Mouse (Mus musculus) adrenal gland (tissue): ENCODE data around the gene Gls2.
"Not testable (repeated sequence)": the region's sequence is repeated elsewhere in the genome, so short reads cannot be mapped to it uniquely, and the experiment has no call there.

ENCODE experiments used
- intact Hi-C: fragments of 180-260 bp; cut with DNase I; formaldehyde crosslinking; loops from one replicate; pipeline ENCODE4 v1.15.1; 2025
- long read RNA-seq, 2 experiments: library from polyadenylated mRNA; unstranded; transcript quantifications; one replicate each; pipeline ENCODE4 v2.0.0; 2020; ENCODE audit warnings: borderline replicate concordance in 1 of 2; ENCODE audit not compliant: insufficient replicate concordance in 1 of 2

The Gls2 gene
- long read RNA-seq, experiment 1: 0 reads
- long read RNA-seq, experiment 2: 0 reads

DNA sequence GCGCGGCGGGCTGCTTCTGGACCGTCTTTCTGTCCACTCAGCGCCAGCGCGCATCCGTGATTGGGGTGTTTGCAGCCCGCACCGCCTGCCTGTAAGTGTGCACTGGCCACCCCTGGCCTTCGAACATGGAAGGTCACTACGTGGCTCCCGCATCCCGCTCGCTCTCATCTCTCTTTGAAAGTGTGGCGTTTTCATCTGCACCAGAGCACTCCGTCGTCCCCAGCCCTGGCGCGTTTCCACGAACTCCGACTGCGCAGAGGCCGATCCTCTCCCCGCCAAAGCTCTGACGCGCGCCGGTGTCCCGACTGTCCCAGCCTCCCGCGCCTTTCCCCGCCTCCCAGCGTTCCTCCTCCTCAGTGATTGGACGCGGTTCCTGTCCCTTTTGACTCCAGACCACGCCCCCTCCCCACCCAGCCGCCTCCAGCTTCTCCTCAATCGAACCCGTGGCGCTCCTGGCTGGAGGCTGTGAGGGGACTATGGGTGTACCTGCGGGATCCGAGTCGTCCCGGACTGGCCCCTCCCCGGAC lies at the start of gene Gls2:
TSS of gene Gls2 (plus strand) at position 434 of the 527 bp plus-strand sequence.
- intact Hi-C loops: no loop called here

DNA sequence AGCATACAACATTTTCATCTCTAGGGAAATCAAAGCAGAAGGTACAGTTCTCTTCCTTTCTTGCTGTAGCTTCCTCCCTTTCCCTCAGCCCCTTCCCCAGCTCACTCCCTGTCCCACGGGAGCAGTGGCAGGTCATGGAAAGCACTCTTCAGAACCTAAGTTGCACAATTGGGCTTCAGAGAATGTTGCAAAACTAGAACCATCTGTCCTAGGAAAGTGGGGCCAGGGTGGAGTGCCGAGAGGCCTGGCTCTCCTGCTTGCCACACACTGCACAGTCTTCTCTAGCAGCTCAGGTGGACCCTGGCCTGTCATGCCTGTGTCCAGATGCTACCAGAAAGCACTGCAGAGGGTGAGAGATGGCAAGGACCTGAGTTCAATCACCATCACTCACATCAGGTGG lies 49.3 kb upstream of the Gls2 start:
- intact Hi-C loops: no loop called here

DNA sequence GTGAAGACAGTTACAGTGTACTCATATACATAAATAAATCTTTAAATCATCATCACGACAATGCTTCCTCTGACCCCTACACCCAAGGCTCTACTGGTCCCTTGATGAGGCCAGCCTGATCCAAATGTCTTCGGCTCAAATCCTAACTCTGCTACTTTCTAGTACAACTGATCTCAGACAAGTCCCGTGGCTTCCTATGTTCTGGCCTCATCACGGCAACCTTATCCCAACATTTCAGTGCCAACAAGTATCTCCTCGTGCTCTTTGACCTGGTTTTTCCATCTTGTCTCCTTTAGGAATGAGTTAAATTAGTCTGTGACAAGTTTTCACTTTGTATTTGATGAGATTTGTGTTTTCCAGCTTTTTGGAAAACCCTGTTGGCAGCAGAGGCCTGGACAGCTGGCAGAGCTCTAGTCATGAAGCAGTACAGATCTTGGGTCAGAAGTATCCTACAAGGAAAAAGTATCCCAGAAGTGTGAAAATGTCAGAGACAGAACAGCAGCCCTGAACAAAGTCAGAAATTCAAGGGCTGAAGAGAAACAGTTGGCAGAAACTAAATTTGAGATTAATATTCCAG lies 45.4 kb upstream of the Gls2 start:
- intact Hi-C loops: no loop called here

DNA sequence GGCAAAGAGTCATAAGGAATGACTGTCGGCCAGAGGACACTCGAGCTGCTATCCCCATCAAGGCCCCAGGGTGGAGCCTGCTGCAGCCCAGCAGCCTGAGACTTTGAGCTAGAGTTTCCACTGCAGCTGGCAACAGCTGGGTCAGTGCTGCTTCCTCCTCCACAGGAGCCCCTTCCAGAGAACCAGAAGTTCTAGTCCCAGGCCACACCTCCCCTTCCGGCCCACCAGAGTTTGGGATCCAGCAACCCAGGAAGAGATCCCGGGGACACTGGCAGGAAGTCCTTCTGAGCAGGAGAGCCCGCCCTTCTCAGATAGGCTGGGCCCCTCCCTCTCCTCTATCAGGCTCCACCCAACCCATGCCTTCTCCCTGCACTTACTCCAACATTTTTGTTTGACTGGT lies 44.7 kb upstream of the Gls2 start:
- intact Hi-C loops: no loop called here

DNA sequence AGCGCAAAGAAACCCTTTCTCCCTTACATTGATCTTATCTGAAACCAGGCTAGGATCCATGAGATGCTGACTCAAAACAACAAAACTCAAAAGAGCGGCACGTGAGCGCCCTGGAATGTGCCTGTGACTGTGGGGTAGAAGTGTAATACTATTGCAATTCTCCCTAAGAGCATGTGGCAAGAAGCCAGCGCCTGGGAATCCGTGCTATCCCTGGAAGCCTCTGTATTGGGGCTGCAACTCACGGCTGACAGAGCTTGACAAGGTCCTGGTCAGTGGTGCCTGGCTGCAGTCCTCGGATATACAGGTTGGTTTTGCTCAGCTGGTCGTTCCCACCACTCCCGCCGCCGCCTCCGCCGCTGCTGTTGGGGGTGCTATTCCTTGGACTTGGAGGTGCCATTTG lies 43.3 kb upstream of the Gls2 start:
- intact Hi-C loops: no loop called here

DNA sequence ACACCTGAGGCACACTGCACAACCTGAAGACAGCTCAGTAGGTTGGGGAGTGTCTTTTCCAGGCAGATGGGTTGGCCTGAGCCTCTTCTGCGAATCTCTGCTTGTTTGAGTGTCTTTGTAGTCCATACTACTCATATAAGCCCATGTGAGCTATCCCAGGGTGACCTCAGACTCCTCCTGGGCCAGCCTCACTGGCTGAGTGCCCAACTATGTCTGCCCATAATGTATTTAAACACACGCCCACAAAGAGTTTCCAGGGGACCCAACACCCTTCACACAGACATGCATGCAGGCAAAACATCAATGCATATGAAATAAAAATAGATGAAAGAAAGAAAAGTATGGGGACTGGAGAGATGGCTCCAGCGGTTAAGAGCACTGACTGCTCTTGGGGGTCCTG lies 40.3 kb upstream of the Gls2 start:
- intact Hi-C loops: no loop called here

DNA sequence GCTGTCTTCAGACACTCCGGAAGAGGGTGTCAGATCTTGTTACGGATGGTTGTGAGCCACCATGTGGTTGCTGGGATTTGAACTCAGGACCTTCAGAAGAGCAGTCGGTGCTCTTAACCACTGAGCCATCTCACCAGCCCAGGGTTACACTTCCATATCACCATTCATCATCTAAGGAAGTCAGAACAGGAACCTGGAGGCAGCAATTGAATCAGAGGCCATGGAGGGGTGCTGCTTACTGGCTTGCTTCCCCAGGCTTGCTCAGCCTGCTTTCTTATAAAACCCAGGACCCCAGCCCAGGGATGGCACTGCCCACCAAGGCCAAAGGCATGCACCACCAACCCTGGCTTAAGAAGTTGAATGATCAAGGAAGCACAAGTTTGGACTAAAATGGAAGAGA lies 28.5 kb upstream of the Gls2 start:
- intact Hi-C loops: not testable (repeated sequence)

DNA sequence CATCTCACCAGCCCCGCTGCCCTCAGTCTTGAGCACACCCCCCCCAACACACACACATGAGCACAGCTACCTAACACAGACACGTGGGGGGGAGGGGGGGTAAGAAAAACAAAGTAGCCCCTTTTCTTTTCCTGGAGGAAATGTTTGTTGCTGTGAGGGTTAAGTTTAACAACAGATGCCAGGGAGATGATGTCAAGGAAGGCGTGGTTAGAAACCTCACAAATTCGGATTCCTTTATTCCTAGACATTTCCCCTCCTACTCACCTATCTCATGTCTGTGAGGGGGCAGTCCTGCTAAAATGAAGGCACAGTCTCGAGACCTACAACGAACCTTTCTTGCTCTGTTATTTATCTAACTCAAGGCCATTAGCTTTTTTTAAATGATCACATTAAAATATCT lies 27.2 kb upstream of the Gls2 start:
- intact Hi-C loops: no loop called here

DNA sequence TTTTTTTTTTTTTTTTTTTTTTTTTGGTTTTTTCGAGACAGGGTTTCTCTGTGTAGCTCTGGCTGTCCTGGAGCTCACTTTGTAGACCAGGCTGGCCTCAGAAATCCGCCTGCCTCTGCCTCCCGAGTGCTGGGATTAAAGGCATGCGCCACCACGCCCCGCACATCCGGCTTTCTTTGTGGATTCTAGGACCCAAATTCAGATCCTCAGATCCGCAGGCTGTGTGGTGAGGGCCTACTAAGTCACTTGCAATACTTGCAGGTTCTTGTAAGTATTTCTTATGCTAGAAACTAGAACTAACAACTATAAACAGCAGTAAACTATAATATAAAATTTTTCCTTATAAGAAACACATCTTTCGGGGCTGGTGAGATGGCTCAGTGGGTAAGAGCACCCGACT lies 22.9 kb upstream of the Gls2 start:
- intact Hi-C loops: not testable (repeated sequence)

DNA sequence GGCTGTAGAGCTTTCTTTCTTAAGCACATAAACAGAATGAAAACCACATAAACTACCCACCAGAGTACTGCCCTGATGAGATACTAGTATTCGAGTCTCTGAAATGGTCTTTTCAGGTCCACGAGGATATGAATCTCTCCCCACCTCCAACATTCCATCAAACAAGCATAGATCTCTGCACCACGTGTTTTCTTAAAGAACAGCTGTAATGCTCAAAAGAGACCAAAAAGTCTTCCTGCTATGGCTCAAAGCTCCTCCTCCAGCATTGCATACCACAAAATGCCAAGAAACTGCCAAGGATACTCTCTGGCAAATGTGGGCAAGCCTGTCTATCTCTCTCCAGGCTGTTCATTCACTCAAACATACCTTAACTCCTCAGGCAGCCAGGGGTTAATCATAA lies 19.0 kb upstream of the Gls2 start:
- intact Hi-C loops: no loop called here

DNA sequence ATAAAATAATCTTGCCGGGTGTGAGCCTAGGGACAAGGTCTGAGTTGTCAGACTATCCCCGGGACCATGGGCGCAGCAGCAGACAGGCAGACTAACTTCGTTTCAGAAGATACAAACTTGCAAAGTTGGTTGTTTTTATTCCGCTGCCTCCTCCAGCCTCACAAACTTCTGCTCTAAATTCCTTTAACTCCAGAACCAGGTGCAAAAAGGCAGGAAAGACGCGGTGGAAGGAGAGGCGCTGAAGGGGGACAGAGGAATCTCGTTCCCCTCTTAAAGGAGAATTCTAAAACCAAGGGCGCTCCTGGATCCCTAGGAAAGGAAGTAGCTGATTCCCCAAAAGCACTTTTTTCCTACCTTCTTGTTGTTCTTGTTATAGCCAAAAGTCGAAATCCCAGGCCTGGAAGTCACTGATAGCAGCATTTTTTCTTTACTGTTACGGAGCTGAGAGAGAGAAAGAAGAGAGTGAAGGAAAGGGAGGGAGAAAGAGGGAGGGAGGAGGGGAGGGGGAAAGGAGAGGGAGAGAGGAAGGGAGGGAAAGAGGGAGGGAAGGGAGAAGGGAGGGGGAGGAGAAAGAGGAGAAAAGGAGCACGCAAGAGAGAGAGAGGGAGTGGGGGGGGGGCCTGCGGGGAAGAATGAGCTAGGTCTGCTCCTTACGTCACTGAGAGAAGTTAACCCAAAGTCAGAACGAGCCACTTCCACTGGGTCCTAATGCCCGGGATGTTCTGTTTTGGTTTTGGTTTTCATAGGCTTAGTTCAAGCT lies 18.1 kb upstream of the Gls2 start:
- intact Hi-C loops: no loop called here

DNA sequence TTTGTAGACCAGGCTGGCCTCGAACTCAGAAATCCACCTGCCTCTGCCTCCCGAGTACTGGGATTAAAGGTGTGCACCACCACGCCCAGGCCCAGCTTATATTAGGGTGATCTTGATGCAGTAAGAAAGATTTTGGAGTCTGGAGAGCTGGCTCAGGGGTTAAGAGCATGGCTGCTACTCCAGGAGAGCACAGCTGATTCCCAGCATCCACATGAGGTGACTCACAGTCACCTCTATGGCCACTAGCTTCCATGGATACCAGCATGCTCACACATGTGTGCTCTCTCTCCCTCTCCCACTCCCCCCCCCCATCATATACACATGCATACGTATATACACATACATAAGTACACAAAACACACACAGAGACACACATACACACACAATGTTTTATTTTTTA lies 16.9 kb upstream of the Gls2 start:
- intact Hi-C loops: no loop called here

DNA sequence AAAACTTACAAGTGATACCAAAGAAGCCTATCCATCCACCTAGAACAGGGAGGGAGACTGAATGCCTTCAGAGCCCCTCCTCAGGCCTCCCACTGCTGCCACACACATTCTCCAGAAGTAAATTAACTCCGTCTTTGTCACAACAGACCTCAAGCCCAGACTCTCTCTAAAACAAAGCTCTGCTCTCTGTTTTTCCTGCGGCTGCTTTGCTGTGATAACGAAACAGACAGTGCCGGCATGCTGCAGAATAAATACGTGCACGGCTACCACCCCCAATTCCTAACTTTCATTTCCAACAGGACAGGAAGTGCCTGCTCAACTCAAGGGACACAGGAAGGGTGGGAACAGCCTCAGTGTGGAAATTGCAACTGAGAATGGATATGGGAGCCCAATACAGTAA lies 14.3 kb upstream of the Gls2 start, which contains the start of gene Rbms2:
TSS of gene Rbms2 (minus strand) at position 309 of the 400 bp plus-strand sequence.
- intact Hi-C loops: no loop called here

DNA sequence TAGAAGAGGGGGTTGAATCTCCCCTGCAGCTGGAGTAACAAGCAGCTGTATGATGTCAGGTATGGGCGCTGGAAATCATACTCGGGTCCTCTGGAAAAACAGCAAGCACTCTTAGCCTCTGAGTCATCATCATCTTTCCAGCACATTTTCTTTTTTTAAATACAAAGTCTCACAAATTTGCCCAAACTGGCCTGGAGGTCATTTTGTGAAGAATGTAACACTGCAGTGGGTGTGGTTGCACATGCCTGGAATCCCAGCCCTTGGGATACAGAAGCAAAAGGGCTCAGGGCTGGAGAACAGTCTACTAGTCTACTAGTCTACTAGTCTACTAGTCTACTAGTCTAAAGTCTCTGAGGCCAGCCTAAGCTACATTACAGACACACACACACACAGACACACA lies 10.0 kb upstream of the Gls2 start:
- intact Hi-C loops: no loop called here

DNA sequence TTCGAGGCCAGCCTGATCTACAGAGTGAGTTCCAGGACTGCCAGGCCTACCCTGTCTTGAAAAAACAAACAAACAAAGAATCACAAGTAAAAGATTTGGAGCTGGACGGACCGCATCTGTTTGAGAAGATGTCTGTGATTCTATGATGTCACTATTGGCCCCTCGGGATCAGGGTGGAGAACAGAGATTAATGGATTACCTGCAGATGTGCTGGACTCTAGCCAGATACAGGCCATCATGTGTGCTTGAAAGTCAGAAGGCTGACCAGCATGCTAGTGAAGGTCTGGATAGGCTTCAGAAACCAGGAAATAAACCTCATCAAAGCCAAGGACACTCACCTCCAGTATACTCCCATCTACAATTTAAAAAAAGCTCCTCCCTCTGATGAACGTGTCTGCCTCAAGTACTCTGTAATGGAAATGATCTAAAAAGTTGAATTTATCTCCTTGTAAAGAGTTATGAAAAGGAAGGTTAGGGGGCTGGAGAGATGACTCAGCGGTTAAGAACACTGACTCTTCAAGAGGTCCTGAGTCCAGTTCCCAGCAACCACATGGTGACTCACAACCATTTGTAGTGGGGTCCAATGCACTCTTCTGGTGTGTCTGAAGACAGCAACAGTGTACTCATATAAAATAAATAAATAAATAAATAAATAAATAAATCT lies 8.8 kb upstream of the Gls2 start:
- intact Hi-C loops: loop anchor here (5.0 kb wide), 1 partner anchor 228 kb away; no protein-coding TSS in a partner anchor

DNA sequence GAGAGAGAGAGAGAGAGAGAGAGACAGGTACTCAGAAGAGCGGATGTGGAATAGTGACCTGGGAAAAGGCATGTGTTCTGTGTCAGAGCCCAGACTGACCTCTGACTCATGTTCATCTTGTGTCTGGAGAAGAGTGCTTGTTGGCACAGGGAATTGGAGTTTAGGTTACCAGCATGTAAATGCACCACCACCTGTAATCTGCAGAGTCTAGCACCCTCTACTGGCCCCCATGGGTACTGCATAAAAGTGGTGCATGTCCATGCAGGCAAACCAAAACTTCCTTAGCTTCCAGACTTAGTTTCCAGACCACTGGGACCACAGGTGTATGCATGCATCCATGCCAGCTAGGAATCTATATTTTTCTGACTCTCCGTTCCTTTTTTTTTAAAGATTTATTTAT lies 8.3 kb upstream of the Gls2 start:
- intact Hi-C loops: loop anchor here (2.0 to 5.0 kb wide), 3 partner anchors 45 to 229 kb away; no protein-coding TSS in a partner anchor

DNA sequence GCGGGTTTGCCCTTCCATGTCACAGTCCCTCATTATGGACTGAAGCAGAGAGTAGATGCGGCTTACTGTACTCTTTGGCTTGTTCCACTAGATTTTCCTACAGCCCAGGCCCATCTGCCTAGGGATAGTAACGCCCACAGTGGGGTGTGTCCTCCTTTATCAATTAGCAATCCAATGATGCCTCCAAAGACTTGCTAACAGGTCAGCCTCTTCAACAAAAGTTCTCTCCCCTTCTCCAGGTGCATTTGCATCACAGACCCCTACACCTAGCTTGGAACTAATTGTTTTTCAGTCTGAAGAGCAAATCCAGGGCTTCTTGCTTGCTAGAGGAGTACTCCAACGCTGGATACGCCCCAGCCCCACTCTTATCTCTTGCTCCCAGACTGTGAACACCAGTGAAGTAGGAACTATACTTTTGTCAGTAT lies 7.1 kb upstream of the Gls2 start:
- intact Hi-C loops: loop anchor here (2.0 to 5.0 kb wide), 3 partner anchors 46 to 230 kb away; no protein-coding TSS in a partner anchor

DNA sequence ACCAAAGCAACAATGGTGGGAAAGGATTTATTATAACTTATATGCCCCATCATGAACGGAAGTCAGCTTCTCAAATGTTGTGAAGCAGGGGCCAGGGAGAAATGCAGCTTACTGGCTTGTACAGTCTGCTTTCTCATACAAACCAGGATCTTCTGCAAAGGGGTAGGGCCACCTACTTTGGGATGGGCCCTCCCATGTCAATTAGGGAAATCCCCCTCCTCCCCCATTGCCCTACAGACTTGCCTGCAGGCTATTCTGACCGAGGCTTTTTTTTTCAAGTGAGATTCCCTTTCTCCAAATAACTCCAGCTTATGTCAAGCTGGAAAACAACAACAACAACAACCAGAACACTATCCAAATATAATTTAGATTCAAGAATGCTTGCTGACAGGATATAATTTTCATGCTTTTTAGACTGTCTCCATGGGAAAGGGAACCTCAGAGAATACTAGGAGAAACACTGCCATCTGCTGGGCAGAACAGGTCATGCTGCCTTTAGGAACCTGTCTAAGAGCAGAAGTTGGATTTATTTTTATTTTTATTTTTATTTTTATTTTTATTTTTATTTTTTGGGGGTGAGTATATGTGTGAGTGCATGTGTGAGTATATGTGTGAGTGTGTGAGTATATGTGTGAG lies 5.9 kb upstream of the Gls2 start:
- intact Hi-C loops: loop anchor here (5.0 kb wide), 1 partner anchor 231 kb away; no protein-coding TSS in a partner anchor

DNA sequence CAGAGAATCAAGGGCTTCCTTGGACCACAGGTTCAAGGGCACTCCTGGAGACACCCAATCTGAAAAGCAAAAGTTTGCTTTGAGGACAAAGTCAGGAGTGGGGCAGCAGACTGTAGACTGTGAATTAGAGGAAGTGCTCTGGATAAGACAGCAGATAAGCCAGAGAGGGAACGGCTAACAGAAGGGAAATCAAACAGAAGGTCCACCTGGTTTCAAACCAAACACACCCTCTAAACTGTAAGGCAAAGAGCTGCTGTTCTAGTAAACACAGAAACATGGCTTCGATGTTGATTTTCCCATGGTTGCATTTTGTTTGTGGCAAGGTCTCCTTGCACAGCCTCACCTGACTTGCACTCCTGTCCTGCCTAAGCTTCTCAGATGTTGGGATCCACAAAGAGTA lies 2.8 kb upstream of the Gls2 start:
- intact Hi-C loops: no loop called here

DNA sequence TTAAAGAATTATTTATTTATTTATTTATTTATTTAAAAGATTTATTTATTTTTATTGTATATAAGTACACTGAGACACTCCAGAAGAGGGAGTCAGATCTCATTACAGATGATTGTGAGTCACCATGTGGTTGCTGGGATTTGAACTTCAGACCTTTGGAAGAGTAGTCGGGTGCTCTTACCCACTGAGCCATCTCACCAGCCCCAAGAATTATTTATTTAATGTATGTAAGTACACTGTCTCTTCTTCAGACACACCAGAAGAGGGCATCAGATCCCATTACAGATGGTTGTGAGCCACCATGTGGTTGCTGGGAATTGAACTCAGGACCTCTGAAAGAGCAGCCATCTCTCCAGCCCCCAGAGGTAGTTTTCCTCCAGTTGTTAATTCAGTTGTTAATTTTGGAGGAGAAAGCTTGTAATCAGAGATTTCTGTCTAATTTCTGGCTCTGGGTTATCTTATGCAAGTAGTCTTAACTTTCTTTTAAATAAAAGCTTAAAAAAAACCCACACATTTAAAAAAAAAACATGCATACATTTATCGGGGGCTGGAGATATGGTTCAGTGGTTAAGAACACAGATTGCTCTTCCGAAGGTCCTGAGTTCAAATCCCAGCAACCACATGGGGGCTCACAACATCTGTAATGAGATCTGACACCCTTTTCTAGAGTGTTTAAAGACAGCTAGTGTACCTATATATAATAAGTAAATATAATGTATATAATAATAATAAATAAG lies 2.1 kb upstream of the Gls2 start:
- intact Hi-C loops: not testable (repeated sequence)

DNA sequence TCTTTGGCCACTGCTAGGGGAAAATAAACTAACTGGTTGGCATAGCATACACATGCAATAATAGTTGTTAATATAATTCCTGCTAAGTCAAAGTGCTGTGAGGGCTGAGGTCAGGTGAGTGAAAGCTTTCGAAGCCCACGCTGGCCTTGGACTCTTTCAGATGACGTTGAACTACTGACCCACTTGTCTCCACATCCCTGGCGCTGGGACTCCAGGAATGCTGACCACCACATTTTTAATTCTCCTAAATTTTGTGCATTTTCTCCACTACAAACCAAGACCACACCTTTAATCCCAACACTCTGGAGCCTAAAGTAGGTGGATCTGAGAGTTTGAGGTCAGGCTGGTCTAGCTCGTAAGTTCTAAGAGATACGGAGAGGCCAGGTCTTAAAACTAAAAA lies 1.1 kb upstream of the Gls2 start:
- intact Hi-C loops: no loop called here
